Mouse (Mus musculus) erythroblast, adult 5-6 weeks (primary cell): ENCODE results near the gene Rwdd1. TPM values are rescaled to one million over a fixed set of nuclear protein-coding genes. Genes with fewer than 3 reads are reported as not detected.

Source experiments
- total RNA-seq, 2 experiments: library from RNA; stranded (forward) in 1 of 2; stranded (reverse) in 1 of 2; fragments of 150-400 nt in 1 of 2; fragments of 200-764, 138-1000 nt in 1 of 2; gene quantifications; 2 replicates each; pipeline versions ENCODE4 v1.2.3 to v1.2.4; 2015 to 2017; ENCODE audit warnings: low replicate concordance in 2 of 2

Gene Rwdd1
- total RNA-seq, 2 experiments from 2014 or later = 20.6 to 51.0 TPM

Other genes starting within 250 kb of the Rwdd1 start
- gene Sult3a2, start 232.9 kb downstream of the Rwdd1 start, total RNA-seq (2015; ENCODE audit: low replicate concordance) = not detected in 2 replicates
- not detected in 2 replicates for gene Sult3a2, start 232.9 kb downstream of the Rwdd1 start, total RNA-seq (2017; ENCODE audit: low replicate concordance)
- gene Sult3a1, start 161.9 kb downstream of the Rwdd1 start, total RNA-seq (2015; ENCODE audit: low replicate concordance) = not detected in 2 replicates
- gene Sult3a1, start 161.9 kb downstream of the Rwdd1 start, total RNA-seq (2017; ENCODE audit: low replicate concordance) = not detected in 2 replicates
- not detected in 2 replicates for gene Rsph4a, start 114.5 kb downstream of the Rwdd1 start, total RNA-seq (2015; ENCODE audit: low replicate concordance)
- gene Rsph4a, start 114.5 kb downstream of the Rwdd1 start, total RNA-seq (2017; ENCODE audit: low replicate concordance) = not detected in 2 replicates
- 38.9 and 73.4 TPM in 2 replicates for gene Zup1, start 68.4 kb downstream of the Rwdd1 start, total RNA-seq (2015; ENCODE audit: low replicate concordance)
- gene Zup1, start 68.4 kb downstream of the Rwdd1 start, total RNA-seq (2017; ENCODE audit: low replicate concordance) = 43.5 and 53.0 TPM in 2 replicates
- not detected in 2 replicates for gene Trappc3l, start 18.0 kb upstream of the Rwdd1 start, total RNA-seq (2015; ENCODE audit: low replicate concordance)
- not detected in 2 replicates for gene Trappc3l, start 18.0 kb upstream of the Rwdd1 start, total RNA-seq (2017; ENCODE audit: low replicate concordance)
- not detected in 2 replicates for gene Calhm4, start 24.7 kb upstream of the Rwdd1 start, total RNA-seq (2015; ENCODE audit: low replicate concordance)
- not detected in 2 replicates for gene Calhm4, start 24.7 kb upstream of the Rwdd1 start, total RNA-seq (2017; ENCODE audit: low replicate concordance)
- gene Calhm5, start 76.9 kb upstream of the Rwdd1 start, total RNA-seq (2015; ENCODE audit: low replicate concordance) = 0.38 TPM in 1 of 2 replicates, not detected in the other
- gene Calhm5, start 76.9 kb upstream of the Rwdd1 start, total RNA-seq (2017; ENCODE audit: low replicate concordance) = not detected in 2 replicates
- gene Calhm6, start 108.4 kb upstream of the Rwdd1 start, total RNA-seq (2015; ENCODE audit: low replicate concordance) = not detected in 2 replicates
- gene Calhm6, start 108.4 kb upstream of the Rwdd1 start, total RNA-seq (2017; ENCODE audit: low replicate concordance) = 0.84 and 0.85 TPM in 2 replicates
- gene Dse, start 188.1 kb upstream of the Rwdd1 start, total RNA-seq (2015; ENCODE audit: low replicate concordance) = 2.5 and 2.7 TPM in 2 replicates
- gene Dse, start 188.1 kb upstream of the Rwdd1 start, total RNA-seq (2017; ENCODE audit: low replicate concordance) = 2.2 and 6.4 TPM in 2 replicates